In the genomic region with DNA sequence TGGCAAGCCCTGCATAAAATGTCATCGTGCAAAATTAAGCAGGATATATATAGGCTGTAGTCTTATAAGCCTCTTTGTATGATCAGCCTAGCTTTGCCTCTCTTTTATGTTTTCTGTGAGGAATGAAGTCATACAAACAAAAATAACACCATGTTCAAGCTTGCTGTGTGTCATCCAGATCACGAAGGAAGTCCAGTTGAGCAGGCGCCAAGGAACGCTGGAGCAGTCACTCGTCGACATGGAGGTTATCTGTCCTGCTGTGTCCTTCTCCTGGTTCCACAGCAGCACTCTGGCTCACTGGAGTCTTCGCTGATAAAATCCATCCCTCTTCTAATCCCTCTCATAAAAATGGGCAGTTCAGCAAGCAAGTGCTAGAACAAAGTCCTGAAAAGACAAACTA, we compare ENCODE assay signal across 11 mouse cellular contexts.
DNase-seq lines count a peak whose midpoint lies in the region; ATAC-seq and TF ChIP-seq lines count a peak whose summit lies in the region.
"Had no signal": no experiment of that assay in that cellular context is flagged by ENCODE, and none has a peak within 500 bp of the region (broad histone marks: within the 10 kb centered on the region; RNA-seq: fewer than 3 reads in every experiment).

No protein-coding gene starts in this region.

- 0 out of 2 replicates have a peak, but pooled peaks cover 17% of the 10 kb centered on the region for H3K27me3 ChIP-seq in kidney, embryonic 15.5 days
- peaks cover 94% of the 10 kb centered on the region for H3K27me3 ChIP-seq in heart, postnatal 0 days (ENCODE audit: control insufficient read depth, insufficient read depth, low read length)
- no peaks in the 10 kb centered on the region for H3K27me3 ChIP-seq in myocyte (ENCODE audit: control insufficient read depth, insufficient read depth, insufficient read length)
- H3K27me3 ChIP-seq in liver, postnatal 0 days (ENCODE audit: insufficient read depth, low read length): peaks cover 33% of the 10 kb centered on the region; the same call in 1 of the 2 replicates

- peak; percentile 46 for DNase-seq in adrenal gland, postnatal 10 days
- DNase-seq in adrenal gland, adult 8-10 months: no peak
- DNase-seq in kidney, adult 9 months: peak; percentile 37
- DNase-seq in heart, postnatal 0 days (ENCODE audit: low spot score): peak; percentile 47
- no peak for DNase-seq in liver, postnatal 0 days
- DNase-seq: lung, adult 18-20 months; retina, postnatal 1 day had no signal

- H3K4me2 ChIP-seq in kidney, embryonic 15.5 days: no peak overlapping the region
- no peak overlapping the region for H3K4me2 ChIP-seq in heart, postnatal 0 days (ENCODE audit: low read depth, low read length)
- peak overlapping the region; percentile 52 for H3K4me2 ChIP-seq in myocyte (ENCODE audit: low read depth)
- no peak overlapping the region for H3K4me2 ChIP-seq in liver, postnatal 0 days (ENCODE audit: low read depth, low read length)

- whole genome bisulfite sequencing in kidney, embryonic 15.5 days: 63% methylated on average over 7 of the region's 7 CpGs
- 23% methylated on average over 7 of the region's 7 CpGs for WGBS in heart, postnatal 0 days
- WGBS in liver, postnatal 0 days (ENCODE audit: insufficient replicate concordance): 58% methylated on average over 7 of the region's 7 CpGs

- H3K27ac ChIP-seq in kidney, embryonic 15.5 days: no peak overlapping the region
- no peak overlapping the region for H3K27ac ChIP-seq in heart, postnatal 0 days (ENCODE audit: low read depth)
- H3K27ac ChIP-seq in liver, postnatal 0 days (ENCODE audit: low read depth): no peak overlapping the region

- TF ChIP-seq CTCF in heart, postnatal 0 days (IDR thresholded peaks at IDR 0.05; ENCODE audit: low read depth): no peak
- no peak for TF ChIP-seq CTCF in liver, postnatal 0 days (IDR thresholded peaks at IDR 0.05; ENCODE audit: low read depth)

- H3K9me3 ChIP-seq in kidney, embryonic 15.5 days (replicated peaks): no peaks in the 10 kb centered on the region
- H3K9me3 ChIP-seq in heart, postnatal 0 days (replicated peaks; ENCODE audit: control insufficient read depth, low read length): no peaks in the 10 kb centered on the region
- no peaks in the 10 kb centered on the region for H3K9me3 ChIP-seq in liver, postnatal 0 days (ENCODE audit: low read length)

- H3K4me3 ChIP-seq in kidney, embryonic 15.5 days (replicated peaks): no peak overlapping the region
- no peak overlapping the region for H3K4me3 ChIP-seq in heart, postnatal 0 days (ENCODE audit: low read depth, low read length)
- no peak overlapping the region for H3K4me3 ChIP-seq in myocyte
- H3K4me3 ChIP-seq in liver, postnatal 0 days (ENCODE audit: low read depth, low read length): no peak overlapping the region

- H3ac ChIP-seq in myocyte (ENCODE audit: control insufficient read depth, insufficient read length): no peak overlapping the region

- no peak overlapping the region for H3K9ac ChIP-seq in kidney, embryonic 15.5 days
- H3K9ac ChIP-seq in heart, postnatal 0 days (replicated peaks; ENCODE audit: low read depth, low read length): no peak overlapping the region
- H3K9ac ChIP-seq in liver, postnatal 0 days (replicated peaks): no peak overlapping the region
- H3K9ac ChIP-seq: forebrain, postnatal 0 days had no signal

- ATAC-seq in kidney, embryonic 15.5 days (replicated peaks; ENCODE audit: low FRiP score): no peak
- ATAC-seq in heart, postnatal 0 days (ENCODE audit: insufficient read depth, low read depth): peak; percentile 53; the same call in 1 of the 2 replicates
- ATAC-seq in liver, postnatal 0 days: no peak
- ATAC-seq in erythroid progenitor cell, adult 5-6 weeks (replicated peaks; ENCODE audit: low FRiP score, poor library complexity, severe bottlenecking): no peak

- TF ChIP-seq EP300 in heart, postnatal 0 days (IDR thresholded peaks at IDR 0.05; ENCODE audit: low read depth): no peak
- TF ChIP-seq EP300 in liver, postnatal 0 days (IDR thresholded peaks at IDR 0.05; ENCODE audit: low read depth): no peak

- no peak for TF ChIP-seq POLR2A in myocyte (IDR thresholded peaks at IDR 0.05; ENCODE audit: insufficient read length, low read depth)

- peaks cover 39% of the 10 kb centered on the region for H3K4me1 ChIP-seq in kidney, embryonic 15.5 days
- H3K4me1 ChIP-seq in heart, postnatal 0 days (ENCODE audit: control insufficient read depth, insufficient read depth): no peaks in the 10 kb centered on the region
- no peaks in the 10 kb centered on the region for H3K4me1 ChIP-seq in liver, postnatal 0 days (ENCODE audit: insufficient read depth)

- H3K36me3 ChIP-seq in kidney, embryonic 15.5 days: peaks cover 4% of the 10 kb centered on the region
- H3K36me3 ChIP-seq in heart, postnatal 0 days (replicated peaks; ENCODE audit: control insufficient read depth, insufficient read depth, low read length): no peaks in the 10 kb centered on the region
- H3K36me3 ChIP-seq in myocyte (ENCODE audit: control insufficient read depth, insufficient read depth): peaks cover 3% of the 10 kb centered on the region
- H3K36me3 ChIP-seq in liver, postnatal 0 days (replicated peaks; ENCODE audit: insufficient read depth, low read length): no peaks in the 10 kb centered on the region

- no peaks in the 10 kb centered on the region for H3K79me2 ChIP-seq in myocyte (ENCODE audit: control insufficient read depth, insufficient read depth)

TF ChIP-seq in myocyte, 11 proteins besides CTCF, POLR2A, EP300 and RAD21:
- no peak for TF ChIP-seq TCF12 (IDR thresholded peaks at IDR 0.05; ENCODE audit: insufficient read depth, poor library complexity, severe bottlenecking)
- TF ChIP-seq USF1 (IDR thresholded peaks at IDR 0.05; ENCODE audit: low read depth): no peak
TF ChIP-seq in myocyte: peak in this region for 0.

Comparison
In these comparisons a context has a peak if more than half of its experiments do, and no peak if none do; other contexts are left out.
1. DNase-seq: peak in adrenal gland, postnatal 10 days (single experiment), kidney, adult 9 months (single experiment) and heart, postnatal 0 days (single experiment); none in adrenal gland, adult 8-10 months (single experiment) and liver, postnatal 0 days (single experiment).